Mouse (Mus musculus) midbrain, embryonic 16.5 days (tissue): ENCODE data around the gene Mum1. TPM values are rescaled to one million over a fixed set of nuclear protein-coding genes. Genes with fewer than 3 reads are reported as not detected.
A peak's percentile ranks its signal among the peaks of the same experiment; 100 is the strongest.

Source experiments
- ATAC-seq: fragments of 200-750 bp; cut with Nextera tagmentation; 2 replicates; pipeline ENCODE4 v1.8.0; 2017; ENCODE audit warnings: moderate TSS enrichment
- H3K27ac ChIP-seq: fragments of 300-500 bp; sonication (generic); 2 replicates; pipeline ENCODE4 v1.5.1; 2014; ENCODE audit warnings: mild to moderate bottlenecking, low read length, mixed read lengths
- H3K27me3 ChIP-seq: fragments of 300-500 bp; sonication (generic); 2 replicates; pipeline ENCODE4 v1.6.1; 2014; ENCODE audit warnings: low read depth, low read length, mixed read lengths; ENCODE audit not compliant: control insufficient read depth, insufficient read depth
- H3K36me3 ChIP-seq: fragments of 300-500 bp; sonication (generic); 2 replicates; pipeline ENCODE4 v1.6.1; 2014; ENCODE audit warnings: mild to moderate bottlenecking, low read length, moderate library complexity, mixed read lengths; ENCODE audit not compliant: control insufficient read depth, insufficient read depth
- H3K4me1 ChIP-seq: fragments of 300-500 bp; sonication (generic); 2 replicates; pipeline ENCODE4 v1.6.1; 2014; ENCODE audit warnings: mild to moderate bottlenecking, low read length, mixed read lengths; ENCODE audit not compliant: control insufficient read depth, insufficient read depth
- H3K4me2 ChIP-seq: fragments of 300-500 bp; sonication (generic); 2 replicates; pipeline ENCODE4 v1.6.1; 2014; ENCODE audit warnings: mild to moderate bottlenecking, low read length, mixed read lengths
- H3K4me3 ChIP-seq: fragments of 300-500 bp; sonication (generic); 2 replicates; pipeline ENCODE4 v1.5.1; 2014; ENCODE audit warnings: low read depth, mild to moderate bottlenecking, low read length, moderate library complexity, mixed read lengths
- H3K9ac ChIP-seq: fragments of 300-500 bp; sonication (generic); 2 replicates; pipeline ENCODE4 v1.6.1; 2014; ENCODE audit warnings: low read depth, low read length, mixed read lengths
- H3K9me3 ChIP-seq: fragments of 300-500 bp; sonication (generic); replicated peaks from 2 replicates; pipeline ENCODE4 v1.6.1; 2014; ENCODE audit warnings: mild to moderate bottlenecking, low read length, mixed read lengths; ENCODE audit not compliant: control insufficient read depth, poor library complexity, severe bottlenecking
- WGBS: fragments of 180-500 bp; shearing (Covaris S2); extraction: QIAGEN DNeasy Blood & Tissue Kit; methylation state at CpG from one replicate; pipeline ENCODE4 v1.1.7; 2014; 5-methylcytosine and 5-hydroxymethylcytosine counted together
- polyA plus RNA-seq: library from polyadenylated mRNA; unstranded; fragments of >200 nt; fragmentation: Nextera tagmentation; extraction: Ambion mirVana; gene quantifications from 2 replicates; pipeline ENCODE4 v1.2.1, GENCODE M21; 2015

The Mum1 gene
- 47.8 and 51.1 TPM in 2 replicates for polyA plus RNA-seq

DNA sequence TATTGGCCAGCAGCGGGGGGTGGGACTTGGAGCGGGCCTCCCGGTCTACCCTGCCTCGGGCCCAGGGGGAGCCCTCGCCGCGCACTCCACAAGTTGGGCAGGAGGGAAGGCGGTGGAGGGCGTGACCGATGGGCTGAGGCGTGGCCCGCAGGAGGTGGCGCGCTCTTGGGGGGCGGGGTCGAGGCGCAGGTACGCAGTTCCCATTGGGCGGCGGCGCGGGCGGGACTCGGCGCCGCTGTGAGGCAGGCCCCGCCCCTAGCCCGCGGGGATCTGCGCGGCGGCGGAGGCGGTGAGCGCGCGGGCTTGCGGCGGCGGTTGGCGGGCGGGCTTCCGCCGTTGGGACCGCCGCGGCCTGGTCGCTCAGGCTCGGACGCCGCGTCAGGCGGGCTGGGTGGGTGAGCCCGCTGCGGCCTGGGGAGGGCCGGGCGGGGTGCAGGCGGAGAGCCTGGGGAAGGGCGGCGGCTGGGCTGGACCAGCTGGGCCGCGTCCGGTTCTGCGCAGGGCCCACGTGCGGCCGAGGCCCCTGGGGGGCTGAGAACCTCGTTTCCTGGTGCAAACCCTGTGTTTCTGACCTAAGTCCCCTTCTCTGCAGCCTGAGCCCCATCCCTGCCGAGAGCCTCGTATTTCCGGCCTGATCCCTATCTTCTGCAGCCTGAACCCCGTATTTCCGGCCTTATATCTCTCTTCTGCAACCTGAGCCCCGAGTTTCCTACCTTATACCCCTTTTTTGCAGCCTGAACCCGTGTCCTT is at the start of gene Mum1:
TSS of gene Mum1 (plus strand) at position 19 of the 750 bp plus-strand sequence.
- peak; percentile 96 for ATAC-seq
- peak within 1 kb of the TSS; percentile 97 for H3K27ac ChIP-seq
- H3K4me3 ChIP-seq: peak within 1 kb of the TSS; percentile 76
- peaks cover 29% of the 10 kb centered on the region for H3K4me1 ChIP-seq
- no peaks in the 10 kb centered on the region for H3K27me3 ChIP-seq
- no peaks in the 10 kb centered on the region for H3K36me3 ChIP-seq
- under 1% methylated on average over 64 of the region's 75 CpGs for WGBS
- H3K9ac ChIP-seq: peak within 1 kb of the TSS; percentile 91
- no peaks in the 10 kb centered on the region for H3K9me3 ChIP-seq
- peak within 1 kb of the TSS; percentile 95 for H3K4me2 ChIP-seq

DNA sequence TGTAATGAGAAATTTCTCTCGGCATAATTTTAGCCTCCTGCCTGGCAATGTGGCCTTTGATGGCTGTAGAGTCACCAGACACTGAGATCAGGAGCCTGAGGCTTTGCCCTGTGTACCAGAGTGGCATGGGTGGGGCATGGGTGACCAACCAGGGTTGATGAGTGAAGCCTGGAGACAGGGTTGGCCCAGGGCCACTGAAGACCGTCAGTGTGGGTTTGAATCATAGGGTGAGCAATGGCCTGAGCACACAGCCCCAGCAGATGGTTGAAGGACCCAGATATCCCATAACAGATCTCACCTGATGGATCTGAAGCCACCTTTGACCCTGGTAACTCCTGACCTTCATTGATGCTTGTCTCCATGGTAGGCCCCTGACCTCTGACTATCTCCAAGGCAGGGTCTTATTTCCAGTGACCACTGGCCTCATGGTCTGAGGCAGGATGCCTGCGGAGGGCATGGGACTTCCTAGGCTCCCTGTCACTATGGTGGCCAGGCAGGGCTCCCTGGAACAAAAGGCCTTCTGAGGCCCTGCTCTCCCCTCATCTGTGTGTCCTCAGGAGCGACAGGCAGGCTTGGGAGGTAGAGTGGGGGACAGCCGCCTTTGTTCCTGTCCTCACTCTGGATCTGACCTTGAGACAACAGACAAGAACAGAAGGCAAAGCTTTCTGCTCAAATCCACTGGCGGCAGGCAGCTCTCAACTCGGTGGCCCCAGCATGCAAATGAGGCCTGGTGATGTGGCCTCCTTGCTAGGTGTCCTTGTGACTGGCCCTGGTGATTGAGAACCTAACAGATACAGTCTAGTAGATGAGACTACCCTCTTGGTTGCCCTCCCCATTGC is 48.6 kb upstream of the Mum1 start:
- Histone ChIP-seq H3K36me3 (no peaks in the 10 kb centered on the region), H3K4me2 (no peak overlapping the region), H3K9ac (0 out of 2 replicates have a peak overlapping the region, but pooled peaks have one; percentile 21), H3K9me3 (no peaks in the 10 kb centered on the region), H3K4me1 (peaks cover 19% of the 10 kb centered on the region), H3K4me3 (no peak overlapping the region), H3K27ac (no peak overlapping the region), H3K27me3 (no peaks in the 10 kb centered on the region)
- no peak for ATAC-seq
- 29% methylated on average over 7 of the region's 7 CpGs for WGBS

DNA sequence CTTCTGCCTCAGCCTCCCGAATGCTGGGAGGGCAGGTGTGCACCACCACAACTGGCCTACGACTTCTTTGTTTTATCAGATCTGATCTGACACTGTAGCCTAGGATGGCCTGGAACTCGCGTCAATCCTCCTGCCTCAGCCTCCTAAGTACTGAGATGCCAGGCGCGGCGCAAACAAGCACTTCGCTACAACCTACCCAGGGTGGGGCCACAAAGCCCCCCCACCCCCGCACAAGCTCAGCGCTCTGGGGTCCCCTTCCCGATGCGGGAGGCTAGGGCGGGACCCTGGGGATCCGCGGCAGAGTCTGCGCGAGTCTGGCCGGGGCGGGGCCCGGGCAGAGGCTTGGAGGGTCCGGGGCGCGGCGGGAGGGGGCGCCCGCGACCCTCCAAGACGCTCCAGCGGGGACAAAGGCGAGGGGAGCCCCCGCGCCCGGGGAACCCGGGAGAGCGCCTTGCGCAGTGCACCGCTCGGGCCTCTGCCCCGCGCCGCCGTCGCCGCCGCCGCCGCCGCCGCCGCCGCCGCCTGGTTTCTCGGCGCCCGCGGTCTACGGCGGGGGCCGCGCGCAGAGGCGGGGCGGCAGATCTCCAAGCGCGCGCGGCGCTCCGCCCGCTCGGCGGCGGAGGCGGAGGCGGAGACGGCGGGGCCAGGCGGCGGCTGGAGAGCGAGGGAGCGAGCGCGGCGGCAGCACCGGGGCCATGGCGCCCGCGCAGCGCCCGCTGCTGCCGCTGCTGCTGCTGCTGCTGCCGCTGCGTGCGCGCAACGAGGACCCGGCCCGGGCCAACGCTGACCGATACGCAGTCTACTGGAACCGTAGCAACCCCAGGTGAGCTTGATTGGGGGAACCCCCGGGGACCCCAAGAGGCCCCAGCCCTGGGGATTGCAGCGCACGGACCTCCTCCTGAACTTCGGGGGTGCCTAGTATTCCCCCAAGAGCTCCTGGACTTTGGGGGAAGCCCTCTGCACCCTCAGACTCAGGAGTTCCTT is 46.9 kb upstream of the Mum1 start, which contains the start of gene Efna2:
TSS of gene Efna2 (plus strand) at position 415 of the 984 bp plus-strand sequence.
- Histone ChIP-seq H3K9ac (peak within 1 kb of the TSS; percentile 94), H3K27me3 (no peaks in the 10 kb centered on the region), H3K4me1 (peaks cover 18% of the 10 kb centered on the region), H3K9me3 (no peaks in the 10 kb centered on the region), H3K27ac (peak within 1 kb of the TSS; percentile 84), H3K4me3 (peak within 1 kb of the TSS; percentile 87), H3K36me3 (no peaks in the 10 kb centered on the region), H3K4me2 (peak within 1 kb of the TSS; percentile 86)
- ATAC-seq: peak; percentile 63
- WGBS: 2% methylated on average over 44 of the region's 106 CpGs

DNA sequence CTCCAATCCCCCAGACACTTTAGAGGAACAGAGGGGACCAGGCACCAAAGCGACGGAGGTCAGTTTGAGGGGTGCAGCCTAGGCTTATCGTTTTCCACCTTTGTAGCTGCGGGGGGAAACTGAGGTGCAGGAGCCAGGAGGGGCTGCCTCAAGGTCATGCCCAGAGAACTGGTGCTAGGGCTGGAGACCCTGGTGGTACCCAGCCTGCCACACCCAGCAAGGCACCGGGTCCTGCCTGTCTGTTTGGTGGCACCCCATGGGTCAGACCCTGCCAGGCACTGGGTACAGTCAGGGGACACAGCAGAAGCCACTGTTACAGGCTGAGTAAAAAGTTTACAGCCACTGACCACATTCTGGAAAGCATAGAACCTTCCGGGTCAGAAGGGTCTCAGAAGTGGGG is 45.9 kb upstream of the Mum1 start:
- Histone ChIP-seq H3K9me3 (no peaks in the 10 kb centered on the region), H3K4me1 (peaks cover 18% of the 10 kb centered on the region), H3K36me3 (no peaks in the 10 kb centered on the region), H3K4me3 (peak overlapping the region; percentile 87), H3K27ac (peak overlapping the region; percentile 65; the same call in 1 of the 2 replicates), H3K27me3 (no peaks in the 10 kb centered on the region), H3K9ac (peak overlapping the region; percentile 94), H3K4me2 (peak overlapping the region; percentile 86)
- no peak for ATAC-seq
- WGBS: 30% methylated on average over 6 of the region's 6 CpGs

DNA sequence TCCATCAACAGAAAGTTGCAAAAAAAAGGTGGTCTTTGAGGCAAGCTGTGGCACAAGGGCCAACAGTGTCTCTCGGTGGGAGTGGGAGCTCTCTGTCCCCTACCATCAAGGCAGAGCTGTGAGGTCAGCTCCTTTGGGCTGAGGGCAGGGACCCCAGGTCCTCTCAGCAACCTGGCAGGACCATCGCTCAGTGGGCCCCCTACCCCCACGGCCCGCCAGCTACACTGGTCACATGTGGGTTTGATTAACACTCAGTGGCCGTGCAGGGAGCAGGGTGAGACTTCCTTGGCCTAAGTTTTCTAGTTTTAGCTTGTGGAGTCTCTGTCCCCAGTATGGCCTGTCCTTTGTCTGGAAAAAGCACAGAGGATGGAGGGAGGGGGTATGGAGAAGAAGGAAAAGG is 45.4 kb upstream of the Mum1 start:
- Histone ChIP-seq H3K9ac (peak overlapping the region; percentile 94), H3K27me3 (no peaks in the 10 kb centered on the region), H3K4me2 (peak overlapping the region; percentile 86), H3K27ac (peak overlapping the region; percentile 65), H3K9me3 (no peaks in the 10 kb centered on the region), H3K36me3 (no peaks in the 10 kb centered on the region), H3K4me1 (peaks cover 18% of the 10 kb centered on the region), H3K4me3 (peak overlapping the region; percentile 87)
- ATAC-seq: no peak
- 27% methylated on average over 5 of the region's 5 CpGs for WGBS

DNA sequence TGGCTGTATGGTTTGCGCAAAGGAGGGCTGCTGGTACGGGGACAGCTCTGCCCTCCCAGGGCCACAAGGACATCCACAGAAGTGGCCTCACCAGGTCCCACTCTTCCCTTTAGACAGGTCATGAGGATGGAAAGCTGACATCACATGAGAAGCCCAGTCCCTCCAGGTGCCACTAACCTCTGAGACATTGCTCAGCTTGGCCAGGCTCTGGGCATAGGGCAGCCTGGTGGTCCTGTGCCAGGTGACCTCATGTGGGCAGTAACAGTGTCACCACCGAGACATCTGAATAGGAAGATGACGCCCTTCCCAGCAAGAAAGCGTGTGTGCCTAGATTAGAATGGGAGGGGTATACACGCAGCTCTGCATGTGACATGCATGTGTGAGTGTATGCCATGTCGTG is 43.7 kb upstream of the Mum1 start:
- H3K9me3 ChIP-seq: no peaks in the 10 kb centered on the region
- H3K4me3 ChIP-seq: peak overlapping the region; percentile 87
- H3K36me3 ChIP-seq: peaks cover 4% of the 10 kb centered on the region; the same call in 1 of the 2 replicates
- no peaks in the 10 kb centered on the region for H3K27me3 ChIP-seq
- 78% methylated on average over 7 of the region's 7 CpGs for WGBS
- H3K4me2 ChIP-seq: peak overlapping the region; percentile 86
- ATAC-seq: no peak
- H3K9ac ChIP-seq: peak overlapping the region; percentile 94
- peak overlapping the region; percentile 17 for H3K27ac ChIP-seq
- H3K4me1 ChIP-seq: peaks cover 18% of the 10 kb centered on the region

DNA sequence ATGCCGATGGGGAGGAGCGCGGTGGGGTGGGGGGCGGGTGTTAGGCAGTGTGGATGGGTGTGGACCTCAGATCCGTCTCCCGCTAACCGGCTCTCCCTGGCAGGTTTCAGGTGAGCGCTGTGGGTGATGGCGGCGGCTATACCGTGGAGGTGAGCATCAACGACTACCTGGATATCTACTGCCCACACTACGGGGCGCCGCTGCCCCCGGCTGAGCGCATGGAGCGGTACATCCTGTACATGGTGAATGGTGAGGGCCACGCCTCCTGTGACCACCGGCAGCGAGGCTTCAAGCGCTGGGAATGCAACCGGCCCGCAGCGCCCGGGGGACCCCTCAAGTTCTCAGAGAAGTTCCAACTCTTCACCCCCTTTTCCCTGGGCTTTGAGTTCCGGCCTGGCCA is 39.6 kb upstream of the Mum1 start:
- 39% methylated on average over 27 of the region's 27 CpGs for WGBS
- no peak overlapping the region for H3K4me2 ChIP-seq

DNA sequence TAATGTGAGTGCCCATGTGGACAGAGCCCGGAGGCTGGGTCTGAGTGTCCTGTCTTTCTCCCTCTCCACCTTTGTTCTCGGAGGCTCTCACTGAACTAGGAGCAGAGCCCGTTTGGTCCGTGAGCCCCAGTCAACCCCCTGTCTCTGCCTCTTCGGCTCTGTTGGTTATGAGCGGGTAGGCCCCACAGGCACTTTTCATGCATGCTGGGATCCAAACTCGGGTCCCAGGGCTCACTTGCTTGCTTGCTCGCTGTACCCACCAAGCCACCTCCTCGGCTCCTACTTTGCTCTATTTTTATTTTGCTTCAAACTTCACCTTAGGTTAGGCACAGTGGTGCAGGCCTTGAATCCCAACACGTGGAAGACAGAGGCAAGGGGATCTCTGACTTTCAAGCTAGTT is 38.5 kb upstream of the Mum1 start:
- no peak overlapping the region for H3K9ac ChIP-seq
- H3K4me1 ChIP-seq: peaks cover 13% of the 10 kb centered on the region
- H3K4me2 ChIP-seq: no peak overlapping the region
- no peak overlapping the region for H3K27ac ChIP-seq
- peaks cover 14% of the 10 kb centered on the region for H3K36me3 ChIP-seq
- no peak overlapping the region for H3K4me3 ChIP-seq
- WGBS: 71% methylated on average over 10 of the region's 10 CpGs
- no peaks in the 10 kb centered on the region for H3K9me3 ChIP-seq
- ATAC-seq: no peak
- H3K27me3 ChIP-seq: no peaks in the 10 kb centered on the region

More for the DNA sequence above, 39.6 kb upstream of the Mum1 start:
- Histone ChIP-seq H3K9me3 (no peaks in the 10 kb centered on the region), H3K27me3 (no peaks in the 10 kb centered on the region), H3K4me3 (no peak overlapping the region), H3K9ac (no peak overlapping the region), H3K36me3 (peaks cover 14% of the 10 kb centered on the region), H3K27ac (no peak overlapping the region), H3K4me1 (peaks cover 15% of the 10 kb centered on the region)
- ATAC-seq: no peak
